Mouse (Mus musculus): ENCODE measurements around the gene M1ap.

DNA sequence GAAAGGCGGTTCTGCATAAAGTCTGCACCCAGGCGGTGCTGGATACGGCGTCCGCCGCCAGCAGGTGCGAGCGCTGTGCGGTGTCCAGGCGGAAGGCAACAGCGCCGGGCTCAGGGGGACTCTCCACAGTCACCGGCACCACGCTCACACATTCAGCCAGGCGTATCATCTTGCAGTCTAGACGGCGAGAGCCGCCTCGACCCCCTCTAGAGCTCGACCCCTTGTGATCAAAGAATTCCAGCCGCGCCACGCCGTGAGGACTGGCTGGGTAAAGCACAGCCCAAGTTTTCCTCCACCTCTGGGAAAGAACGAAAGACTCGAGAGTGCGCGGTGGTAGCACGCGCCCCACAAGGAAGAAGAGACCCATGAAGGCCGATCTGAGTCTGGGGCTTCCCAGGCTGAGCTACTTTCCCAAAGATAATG, 86.1 kb downstream of the M1ap start:
- no peak for TF ChIP-seq POLR2A (IDR thresholded peaks at IDR 0.05; ENCODE audit: control insufficient read depth, extremely low read depth, insufficient read depth, low read length, poor library complexity)
- no peak; the same call in 1 of the 2 replicates for TF ChIP-seq CTCF (IDR thresholded peaks at IDR 0.05; ENCODE audit: borderline replicate concordance, control insufficient read depth, extremely low read depth, insufficient read depth, low read length, poor library complexity)
